ENCODE assay signal across 25 mouse cellular contexts in genomic region chr2:166830350-166830749, GRCm38 (mm10). TPM values are rescaled to one million over a fixed set of nuclear protein-coding genes. Genes with fewer than 3 reads are reported as not detected.
DNase-seq lines count a peak whose midpoint lies in the region; ATAC-seq and TF ChIP-seq lines count a peak whose summit lies in the region.
"Had no signal": no experiment of that assay in that cellular context is flagged by ENCODE, and none has a peak within 500 bp of the region (broad histone marks: within the 10 kb centered on the region; RNA-seq: fewer than 3 reads in every experiment).

No protein-coding gene starts in this region.

- H3K4me3 ChIP-seq in gastrocnemius, adult 2 months: no peak overlapping the region
- H3K4me3 ChIP-seq in lung, embryonic 15.5 days: no peak overlapping the region
- no peak overlapping the region for H3K4me3 ChIP-seq in lung, adult 2 months (replicated peaks; ENCODE audit: extremely low read depth, low read depth, low read length)
- no peak overlapping the region for H3K4me3 ChIP-seq in intestine, embryonic 15.5 days (replicated peaks)
- H3K4me3 ChIP-seq in macrophage (ENCODE audit: inconsistent target): no peak overlapping the region
- no peak overlapping the region for H3K4me3 ChIP-seq in heart, adult 2 months
- no peak overlapping the region for H3K4me3 ChIP-seq in hindbrain, embryonic 11.5 days (ENCODE audit: low read depth, low read length)
- H3K4me3 ChIP-seq: forebrain, embryonic 15.5 days; heart, embryonic 13.5 days; hindbrain, embryonic 12.5 days; limb, embryonic 12.5 days; megakaryocyte, embryonic 14.5 days; midbrain, embryonic 13.5 days had no signal

- WGBS in lung, embryonic 15.5 days: 67% methylated on average over 5 of the region's 5 CpGs
- WGBS in lung, adult 2 months: 70% methylated on average over 5 of the region's 5 CpGs
- WGBS in intestine, embryonic 15.5 days: 78% methylated on average over 5 of the region's 5 CpGs
- 90% methylated on average over 5 of the region's 5 CpGs for WGBS in macrophage (ENCODE audit: missing documents)
- WGBS in heart, adult 2 months: 82% methylated on average over 5 of the region's 5 CpGs
- WGBS in hindbrain, embryonic 11.5 days: 93% methylated on average over 5 of the region's 5 CpGs

- no peak overlapping the region for H3K9ac ChIP-seq in lung, embryonic 15.5 days
- H3K9ac ChIP-seq in intestine, embryonic 15.5 days: no peak overlapping the region
- no peak overlapping the region for H3K9ac ChIP-seq in heart, adult 2 months (ENCODE audit: low read depth, low read length)
- H3K9ac ChIP-seq in hindbrain, embryonic 11.5 days (ENCODE audit: low read depth, low read length): no peak overlapping the region
- H3K9ac ChIP-seq: forebrain, embryonic 15.5 days; heart, embryonic 13.5 days; hindbrain, embryonic 12.5 days; limb, embryonic 12.5 days; liver, embryonic 14.5 days; midbrain, embryonic 13.5 days had no signal

- no peak overlapping the region for H3K4me2 ChIP-seq in lung, embryonic 15.5 days
- H3K4me2 ChIP-seq in intestine, embryonic 15.5 days (replicated peaks): no peak overlapping the region
- H3K4me2 ChIP-seq in hindbrain, embryonic 11.5 days (replicated peaks; ENCODE audit: low read depth, low read length): no peak overlapping the region
- H3K4me2 ChIP-seq: forebrain, embryonic 15.5 days; heart, embryonic 13.5 days; hindbrain, embryonic 12.5 days; limb, embryonic 12.5 days; midbrain, embryonic 13.5 days had no signal

- no peak for TF ChIP-seq CTCF in gastrocnemius, adult 2 months (IDR thresholded peaks at IDR 0.05)
- TF ChIP-seq CTCF in lung, adult 2 months (IDR thresholded peaks at IDR 0.05; ENCODE audit: insufficient read depth, low read length): no peak
- no peak for TF ChIP-seq CTCF in heart, adult 2 months (IDR thresholded peaks at IDR 0.05)

- peaks cover 52% of the 10 kb centered on the region for H3K79me2 ChIP-seq in macrophage (ENCODE audit: inconsistent target)
- H3K79me2 ChIP-seq in heart, adult 2 months (replicated peaks; ENCODE audit: control insufficient read depth, insufficient read depth, low read length): 0 out of 2 replicates have a peak, but pooled peaks cover 3% of the 10 kb centered on the region

- TF ChIP-seq EP300 in heart, adult 2 months (IDR thresholded peaks at IDR 0.05; ENCODE audit: insufficient read depth, low read depth, low read length): no peak

- DNase-seq in gastrocnemius, adult 2 months: no peak
- DNase-seq in gastrocnemius, postnatal 36 days: no peak
- no peak for DNase-seq in lung, adult 2 months
- DNase-seq in heart, adult 2 months: no peak
- no peak for DNase-seq in hindbrain, embryonic 11.5 days (ENCODE audit: low spot score)
- DNase-seq: adrenal gland, postnatal 10 days; cerebellum, adult 8-10 months; cerebellum, postnatal 36 days; embryo, embryonic 11 days; gastrocnemius, postnatal 10 days; heart, adult 18-20 months; heart, postnatal 14 days; kidney, adult 8-10 months; kidney, postnatal 14 days; thymus, postnatal 14 days had no signal

- H3K9me3 ChIP-seq in lung, embryonic 15.5 days: no peaks in the 10 kb centered on the region
- no peaks in the 10 kb centered on the region for H3K9me3 ChIP-seq in intestine, embryonic 15.5 days
- no peaks in the 10 kb centered on the region for H3K9me3 ChIP-seq in hindbrain, embryonic 11.5 days (ENCODE audit: control insufficient read depth, low read length)
- H3K9me3 ChIP-seq: forebrain, embryonic 15.5 days; heart, embryonic 13.5 days; hindbrain, embryonic 12.5 days; limb, embryonic 12.5 days; megakaryocyte, embryonic 14.5 days; midbrain, embryonic 13.5 days had no signal

- no peaks in the 10 kb centered on the region for H3K4me1 ChIP-seq in lung, embryonic 15.5 days
- no peaks in the 10 kb centered on the region for H3K4me1 ChIP-seq in lung, adult 2 months (ENCODE audit: control insufficient read depth, insufficient read depth, low read length)
- no peaks in the 10 kb centered on the region for H3K4me1 ChIP-seq in intestine, embryonic 15.5 days (replicated peaks)
- peaks cover 3% of the 10 kb centered on the region; the same call in 1 of the 2 replicates for H3K4me1 ChIP-seq in heart, adult 2 months (ENCODE audit: control insufficient read depth, insufficient read depth, low read length)
- H3K4me1 ChIP-seq in hindbrain, embryonic 11.5 days (replicated peaks; ENCODE audit: control insufficient read depth, insufficient read depth, low read length): no peaks in the 10 kb centered on the region
- H3K4me1 ChIP-seq: forebrain, embryonic 15.5 days; heart, embryonic 13.5 days; hindbrain, embryonic 12.5 days; midbrain, embryonic 13.5 days had no signal

- no peaks in the 10 kb centered on the region for H3K27me3 ChIP-seq in lung, embryonic 15.5 days
- no peaks in the 10 kb centered on the region for H3K27me3 ChIP-seq in intestine, embryonic 15.5 days (replicated peaks)
- no peaks in the 10 kb centered on the region for H3K27me3 ChIP-seq in heart, adult 2 months (ENCODE audit: control insufficient read depth, insufficient read depth, low read length)
- no peaks in the 10 kb centered on the region for H3K27me3 ChIP-seq in hindbrain, embryonic 11.5 days (ENCODE audit: control insufficient read depth, insufficient read depth, low read length)
- H3K27me3 ChIP-seq: forebrain, embryonic 15.5 days; heart, embryonic 13.5 days; hindbrain, embryonic 12.5 days; limb, embryonic 12.5 days; megakaryocyte, embryonic 14.5 days; midbrain, embryonic 13.5 days had no signal

- no peak for ATAC-seq in lung, embryonic 15.5 days (ENCODE audit: borderline replicate concordance, extremely low read depth, low FRiP score, low TSS enrichment)
- ATAC-seq in intestine, embryonic 15.5 days: peak; percentile 84
- ATAC-seq in hindbrain, embryonic 11.5 days (ENCODE audit: low FRiP score): no peak
- ATAC-seq: forebrain, embryonic 15.5 days; midbrain, embryonic 13.5 days had no signal

- intact Hi-C loops in gastrocnemius, adult 2 months (cut with DNase I): no loop called here
- intact Hi-C loops in gastrocnemius, postnatal 36 days (cut with DNase I): no loop called here
- intact Hi-C loops in heart, adult 2 months (cut with DNase I): no loop called here

- 0 out of 2 replicates have a peak, but pooled peaks cover 3% of the 10 kb centered on the region for H3K36me3 ChIP-seq in lung, embryonic 15.5 days
- 0 out of 2 replicates have a peak, but pooled peaks cover 3% of the 10 kb centered on the region for H3K36me3 ChIP-seq in intestine, embryonic 15.5 days
- peaks cover 33% of the 10 kb centered on the region for H3K36me3 ChIP-seq in macrophage (ENCODE audit: inconsistent target)
- H3K36me3 ChIP-seq in heart, adult 2 months (ENCODE audit: control insufficient read depth, insufficient read depth, low read length): no peaks in the 10 kb centered on the region
- no peaks in the 10 kb centered on the region for H3K36me3 ChIP-seq in hindbrain, embryonic 11.5 days (ENCODE audit: control insufficient read depth, insufficient read depth, low read length)
- H3K36me3 ChIP-seq: forebrain, embryonic 15.5 days; hindbrain, embryonic 12.5 days had no signal

- no peak for TF ChIP-seq POLR2A in lung, adult 2 months (IDR thresholded peaks at IDR 0.05; ENCODE audit: borderline replicate concordance, extremely low read depth, low read depth, low read length)
- TF ChIP-seq POLR2A in heart, adult 2 months (IDR thresholded peaks at IDR 0.05; ENCODE audit: insufficient read depth, low read depth, low read length): no peak

- peak overlapping the region; percentile 25; the same call in 1 of the 2 replicates for H3K27ac ChIP-seq in gastrocnemius, adult 2 months
- 0 out of 2 replicates have a peak overlapping the region, but pooled peaks have one; percentile 5 for H3K27ac ChIP-seq in lung, embryonic 15.5 days
- no peak overlapping the region for H3K27ac ChIP-seq in intestine, embryonic 15.5 days
- H3K27ac ChIP-seq in macrophage: 0 out of 2 replicates have a peak overlapping the region, but pooled peaks have one; percentile 5
- no peak overlapping the region for H3K27ac ChIP-seq in heart, adult 2 months
- no peak overlapping the region for H3K27ac ChIP-seq in hindbrain, embryonic 11.5 days (ENCODE audit: low read depth, low read length)
- H3K27ac ChIP-seq: forebrain, embryonic 15.5 days; heart, embryonic 13.5 days; hindbrain, embryonic 12.5 days; limb, embryonic 12.5 days; liver, embryonic 14.5 days; midbrain, embryonic 13.5 days had no signal

RNA-seq across cellular contexts. Expression of gene Arfgef2, which starts 25.0 kb away (rescaled TPM):
- total RNA-seq in gastrocnemius, adult 2 months (2021): 10 to 100 TPM; 24.9 to 30.9 TPM
- total RNA-seq in gastrocnemius, postnatal 36 days (2021): 10 to 100 TPM; 24.3 to 27.5 TPM
- polyA plus RNA-seq in lung, embryonic 15.5 days (2015; fragmentation: Nextera tagmentation; extraction: Ambion mirVana): 4.2 and 5.0 TPM in 2 replicates
- 16.5 and 20.1 TPM in 2 replicates for polyA plus RNA-seq in lung, adult 2 months (2012; rRNA removed)
- polyA plus RNA-seq in intestine, embryonic 15.5 days (2015; fragmentation: Nextera tagmentation; extraction: Ambion mirVana): 6.7 and 6.9 TPM in 2 replicates
- 100 to 1,000 TPM in 4 of 26 experiments, 10 to 100 TPM in 22; 30.9 to 123 (median 73.2) TPM for total RNA-seq in macrophage (2018; cell fraction: chromatin; rRNA removed)
- 10 to 100 TPM; 25.2 to 53.8 (median 41.7) TPM for total RNA-seq in macrophage (2018; cell fraction: cytosol; rRNA removed)
- 10 to 100 TPM; 30.8 to 82.6 (median 58.2) TPM for total RNA-seq in macrophage (2018; cell fraction: nucleus; rRNA removed)
- polyA plus RNA-seq in macrophage (2018): 27.8 to 30.3 TPM (median 28.9 TPM) in 3 replicates
- 10 to 100 TPM; 45.4 to 50.4 TPM for total RNA-seq in heart, adult 2 months (2021)
- polyA plus RNA-seq in heart, adult 2 months (2012; rRNA removed): 12.5 and 20.4 TPM in 2 replicates
- 3.8 and 4.2 TPM in 2 replicates for polyA plus RNA-seq in hindbrain, embryonic 11.5 days (2014; fragmentation: Nextera tagmentation; extraction: Ambion mirVana)

RNA-seq across cellular contexts. Expression of gene Trp53rkb, which starts 38.0 kb away (rescaled TPM):
- 1 to 10 TPM; 2.2 to 3.1 TPM for total RNA-seq in gastrocnemius, adult 2 months (2021)
- total RNA-seq in gastrocnemius, postnatal 36 days (2021): 1 to 10 TPM; 2.6 to 2.8 TPM
- 6.8 and 7.5 TPM in 2 replicates for polyA plus RNA-seq in lung, embryonic 15.5 days (2015; fragmentation: Nextera tagmentation; extraction: Ambion mirVana)
- polyA plus RNA-seq in lung, adult 2 months (2012; rRNA removed): 3.5 TPM in 2 replicates
- polyA plus RNA-seq in intestine, embryonic 15.5 days (2015; fragmentation: Nextera tagmentation; extraction: Ambion mirVana): 6.4 and 6.7 TPM in 2 replicates
- total RNA-seq in macrophage (2018; cell fraction: chromatin; rRNA removed): 10 to 100 TPM in 1 of 26 experiments, 1 to 10 TPM in 23, under 1 TPM in 2; 0.65 to 14.7 (median 4.1) TPM
- 1 to 10 TPM in 20 of 26 experiments, under 1 TPM in 6; 0.61 to 3.2 (median 1.4) TPM for total RNA-seq in macrophage (2018; cell fraction: cytosol; rRNA removed)
- 10 to 100 TPM in 1 of 26 experiments, 1 to 10 TPM in 23, under 1 TPM in 2; 0.80 to 10.0 (median 3.7) TPM for total RNA-seq in macrophage (2018; cell fraction: nucleus; rRNA removed)
- polyA plus RNA-seq in macrophage (2018): 0.82 to 1.9 TPM (median 1.2 TPM) in 3 replicates
- 1 to 10 TPM; 2.2 to 3.0 TPM for total RNA-seq in heart, adult 2 months (2021)
- 1.4 and 1.8 TPM in 2 replicates for polyA plus RNA-seq in heart, adult 2 months (2012; rRNA removed)
- 8.7 and 10.0 TPM in 2 replicates for polyA plus RNA-seq in hindbrain, embryonic 11.5 days (2014; fragmentation: Nextera tagmentation; extraction: Ambion mirVana)

Comparison
In these comparisons a context has a peak if more than half of its experiments do, and no peak if none do; other contexts are left out.
1. H3K27ac ChIP-seq: peak in gastrocnemius, adult 2 months (single experiment), lung, embryonic 15.5 days (single experiment) and macrophage (single experiment); none in intestine, embryonic 15.5 days (single experiment), heart, adult 2 months (single experiment) and hindbrain, embryonic 11.5 days (single experiment).